Mouse (Mus musculus): ENCODE data around the gene Ddias.
A peak's percentile ranks its signal among the peaks of the same experiment; 100 is the strongest.

Gene Ddias

DNA sequence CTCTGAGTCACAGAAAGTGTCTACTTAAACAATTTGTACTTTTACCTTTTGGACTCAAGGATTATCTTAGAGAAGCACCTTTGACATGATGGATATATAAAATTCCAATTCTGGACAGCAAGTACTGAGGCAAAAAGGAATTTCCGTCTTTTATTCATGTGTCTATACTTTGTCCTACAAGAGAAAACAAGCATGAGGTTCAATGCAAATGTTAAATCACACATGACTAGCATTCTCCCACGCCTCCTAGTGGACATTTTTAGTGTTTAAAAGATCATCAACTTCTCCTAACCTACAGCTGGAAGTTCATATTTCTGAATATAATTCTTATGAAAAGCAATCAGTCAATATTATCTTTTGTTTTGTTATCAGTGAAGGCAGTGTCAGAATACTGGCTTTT is 7.5 kb downstream of the Ddias start:
- peak; percentile 39 for DNase-seq (ENCODE audit: low read depth, low spot score)

DNA sequence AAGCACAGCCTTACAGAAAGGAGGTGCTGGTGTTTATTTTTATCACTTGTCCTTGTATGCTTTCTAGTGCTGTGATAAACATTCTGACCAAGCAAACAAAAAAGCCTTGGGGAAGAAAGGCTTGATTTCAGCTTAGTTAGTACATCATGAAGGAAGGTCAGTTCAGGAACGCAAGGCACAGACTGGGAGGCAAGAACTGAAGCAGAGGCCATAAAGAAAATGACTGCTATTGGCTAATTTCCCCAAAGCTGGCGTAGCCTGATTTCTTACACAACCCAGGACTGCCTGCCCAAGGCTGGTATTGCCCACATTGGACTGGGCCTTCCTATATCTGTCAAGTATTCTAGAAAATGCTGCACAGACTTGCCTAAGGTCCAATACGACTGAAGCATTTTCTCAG is 25.8 kb downstream of the Ddias start:
- no peak for DNase-seq (ENCODE audit: low read depth, low spot score)

DNA sequence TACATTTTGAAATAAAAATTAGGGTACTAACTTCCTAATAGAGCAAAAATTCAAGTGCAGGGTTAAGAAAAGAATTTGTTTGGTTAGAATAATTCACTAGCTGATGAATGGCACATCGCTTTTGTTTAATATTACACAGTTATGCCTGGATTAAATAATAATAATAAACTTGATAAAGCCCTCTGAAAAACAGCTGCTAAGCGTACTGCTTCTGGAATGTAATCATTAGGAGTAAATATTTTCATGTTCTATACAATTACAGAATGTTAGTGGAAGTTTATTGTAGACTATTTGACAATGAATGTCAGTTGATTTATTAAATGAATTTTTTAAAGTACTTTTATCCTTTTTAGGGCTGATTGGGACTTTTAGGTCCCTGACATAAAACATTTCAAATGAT is 31.8 kb downstream of the Ddias start:
- no peak for DNase-seq (ENCODE audit: low read depth, low spot score)

DNA sequence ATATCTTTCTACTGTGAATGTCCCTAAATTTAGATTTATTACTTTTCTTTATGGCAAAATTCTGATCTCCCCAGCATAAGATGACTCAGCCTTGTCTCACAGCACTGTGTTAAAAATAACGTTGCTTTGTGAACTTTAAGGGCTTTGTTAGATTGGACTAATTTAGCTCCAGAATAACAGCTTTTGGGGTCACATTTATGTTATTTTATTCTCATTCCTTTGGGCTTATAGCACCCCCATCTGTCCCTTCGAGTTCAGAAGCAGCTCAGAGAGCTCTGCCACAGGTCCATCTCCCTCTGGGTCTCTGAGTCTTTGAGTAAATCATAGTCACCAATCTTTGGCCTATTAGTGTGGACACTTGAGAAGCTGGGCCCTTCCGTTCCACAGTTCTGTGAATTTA is 36.1 kb downstream of the Ddias start:
- no peak for DNase-seq (ENCODE audit: low read depth, low spot score)

DNA sequence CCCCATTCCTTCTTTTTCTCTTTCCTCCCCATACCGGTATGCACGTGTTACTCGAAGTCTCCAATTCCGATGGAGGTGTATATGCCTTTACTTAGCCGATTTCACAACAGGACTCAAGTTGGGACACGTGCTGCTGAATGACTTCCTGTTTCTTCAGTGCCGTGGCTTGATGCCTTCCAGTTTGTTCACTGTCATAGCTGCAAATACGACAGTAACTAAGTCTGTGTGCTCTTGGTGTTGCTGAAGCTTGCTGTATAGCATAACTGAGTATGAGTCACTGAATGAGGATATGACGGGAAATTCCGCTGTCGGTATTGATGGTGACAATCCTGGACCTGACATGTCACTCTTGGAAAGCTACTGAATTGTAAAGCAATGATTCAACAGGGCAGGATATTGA is 36.8 kb downstream of the Ddias start:
- no peak for DNase-seq (ENCODE audit: low read depth, low spot score)

DNA sequence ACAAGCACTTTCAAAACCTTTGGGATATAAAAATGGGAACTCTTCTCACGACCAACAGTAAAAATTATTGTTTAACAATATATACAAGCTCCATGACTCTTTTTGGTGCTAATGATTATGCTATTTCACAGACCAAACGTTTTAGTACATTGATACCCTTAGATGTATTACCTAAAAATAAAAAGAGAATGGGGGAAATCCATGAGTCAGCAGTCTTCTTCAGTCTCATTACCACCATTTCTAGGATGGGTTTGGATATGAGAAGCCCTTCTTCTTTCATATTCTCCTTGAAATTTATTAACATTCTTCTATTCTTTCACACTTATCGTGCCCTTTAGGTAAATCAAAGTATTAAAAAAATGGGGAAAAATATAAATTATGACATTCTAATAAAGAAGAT is 37.6 kb downstream of the Ddias start:
- no peak for DNase-seq (ENCODE audit: low read depth, low spot score)

DNA sequence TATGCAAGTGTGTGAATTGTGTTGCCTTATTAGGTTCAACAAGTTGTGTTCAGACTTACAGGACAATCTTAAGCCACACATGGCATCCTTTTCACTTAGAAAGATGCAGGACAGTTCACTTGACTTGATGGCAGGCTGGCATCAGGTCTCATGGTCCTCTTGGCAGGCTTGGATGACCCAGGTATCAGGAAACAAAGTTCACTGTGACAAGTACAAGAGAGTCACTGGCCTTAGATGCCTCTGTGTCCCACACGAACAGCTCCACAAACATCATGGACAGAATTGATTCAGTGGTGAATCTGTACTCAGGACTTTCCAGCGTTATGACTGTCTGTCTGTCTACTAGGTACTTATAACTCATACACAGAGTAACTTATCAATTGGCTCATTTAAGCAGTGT is 39.7 kb downstream of the Ddias start:
- DNase-seq (ENCODE audit: low read depth, low spot score), result no peak

DNA sequence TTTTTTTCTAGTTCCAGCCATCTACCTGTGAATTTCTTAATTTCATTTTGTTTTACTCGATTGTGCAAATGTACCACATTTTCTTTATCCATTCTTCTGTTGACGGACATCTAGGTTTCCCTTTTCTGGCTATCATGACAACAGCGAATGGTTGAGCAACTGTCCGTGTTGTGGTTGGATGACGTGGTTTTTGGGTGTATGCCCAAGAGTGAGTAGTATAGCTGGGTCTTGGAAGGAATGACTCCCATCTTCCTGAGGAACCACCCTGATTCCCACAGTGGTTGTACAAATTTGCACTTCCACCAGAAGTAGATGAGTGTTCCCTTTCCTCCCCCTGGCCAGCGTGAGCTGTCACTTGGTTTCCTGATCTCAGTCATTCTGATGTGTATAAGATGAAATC is 41.7 kb downstream of the Ddias start:
- no peak for DNase-seq (ENCODE audit: low read depth, low spot score)

DNA sequence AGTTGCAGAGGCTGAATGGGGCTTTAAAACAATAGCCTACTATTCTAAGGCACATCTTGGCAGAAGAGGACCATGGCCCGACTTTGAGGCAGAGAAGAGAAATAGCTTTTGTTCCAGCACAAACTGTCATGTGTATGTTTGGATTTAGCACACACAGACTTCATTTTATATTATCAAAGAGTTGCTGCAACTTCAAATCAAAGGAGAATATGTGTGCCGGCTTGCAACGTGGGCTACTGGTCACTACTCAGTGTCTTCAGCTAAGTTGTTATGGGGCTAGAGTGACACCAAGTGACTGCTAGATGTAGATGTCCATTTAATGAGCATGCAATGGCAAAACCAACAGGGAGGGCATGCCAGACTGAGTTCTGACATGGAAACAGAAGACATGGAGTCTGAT is 46.1 kb downstream of the Ddias start:
- DNase-seq (ENCODE audit: low read depth, low spot score), result no peak

DNA sequence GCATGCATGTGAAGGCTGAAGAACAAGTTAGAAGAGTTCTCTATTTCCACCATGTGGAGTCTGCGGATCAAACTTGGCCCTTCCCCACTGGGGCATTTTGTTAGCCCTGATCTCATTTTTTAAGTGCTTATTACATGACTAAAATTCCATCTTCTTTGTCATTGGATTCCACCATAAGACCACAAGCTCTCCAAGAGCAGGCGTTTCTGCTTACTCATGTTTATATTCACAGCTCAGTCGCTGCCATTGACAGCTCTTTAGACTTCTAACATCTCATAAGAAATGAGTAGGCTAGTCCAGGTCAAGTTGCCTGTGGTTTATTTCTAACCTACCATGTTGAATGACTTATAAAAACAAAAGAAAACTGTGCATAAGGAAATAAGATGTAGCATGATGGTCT is 47.8 kb downstream of the Ddias start:
- DNase-seq (ENCODE audit: low read depth, low spot score), result no peak

DNA sequence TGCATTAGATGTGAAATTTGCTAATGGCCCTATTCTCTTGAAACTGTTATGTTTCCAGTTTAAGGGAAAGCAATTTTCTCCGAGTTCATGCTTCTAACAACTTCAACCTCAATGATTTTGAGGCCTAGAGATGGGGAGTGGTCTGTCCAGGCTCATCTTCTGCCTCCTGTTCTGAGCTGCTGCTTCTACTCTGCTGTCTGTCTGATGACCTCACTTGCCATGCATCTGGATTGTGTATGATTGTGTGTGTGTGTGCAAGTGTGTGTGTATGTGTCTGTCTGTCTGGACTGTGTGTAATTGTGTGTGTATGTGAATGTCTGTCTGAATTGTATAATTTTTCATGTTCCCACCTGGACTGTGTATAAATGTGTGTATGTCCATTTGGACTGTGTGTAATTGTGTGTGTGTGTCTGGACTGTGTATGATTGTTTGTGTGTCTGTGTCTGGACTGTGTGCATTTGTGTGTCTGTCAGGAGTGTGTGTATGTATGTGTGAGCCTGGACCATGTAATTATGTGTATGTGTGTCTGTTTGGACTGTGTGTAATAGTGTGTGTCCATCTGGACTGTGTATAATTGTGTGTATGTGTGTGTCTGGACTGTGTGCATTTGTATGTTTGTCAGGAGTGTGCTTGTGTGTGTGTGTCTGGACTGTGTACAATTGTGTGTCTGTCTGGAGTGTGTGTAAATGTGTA is 51.5 kb downstream of the Ddias start:
- no peak for DNase-seq (ENCODE audit: low read depth, low spot score)

DNA sequence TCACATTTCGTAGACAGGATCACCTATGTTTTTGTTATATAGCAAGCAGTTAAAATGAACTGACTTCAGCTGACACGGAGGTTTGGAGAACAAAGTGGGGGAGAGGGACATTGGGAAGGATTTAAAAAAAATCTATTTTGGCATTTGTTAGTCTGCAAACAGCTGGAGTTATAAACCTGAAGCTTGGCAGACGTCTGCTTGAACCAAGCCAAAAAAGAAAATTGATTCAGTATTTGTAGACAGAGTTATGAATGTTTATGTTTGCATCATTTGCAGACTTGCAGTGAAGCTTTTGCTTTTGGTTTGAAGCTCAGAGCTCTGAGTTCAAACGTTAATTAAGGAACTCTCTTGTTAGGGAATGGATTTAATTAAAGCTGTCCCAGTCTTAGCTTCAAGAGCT is 52.2 kb downstream of the Ddias start:
- no peak for DNase-seq (ENCODE audit: low read depth, low spot score)

DNA sequence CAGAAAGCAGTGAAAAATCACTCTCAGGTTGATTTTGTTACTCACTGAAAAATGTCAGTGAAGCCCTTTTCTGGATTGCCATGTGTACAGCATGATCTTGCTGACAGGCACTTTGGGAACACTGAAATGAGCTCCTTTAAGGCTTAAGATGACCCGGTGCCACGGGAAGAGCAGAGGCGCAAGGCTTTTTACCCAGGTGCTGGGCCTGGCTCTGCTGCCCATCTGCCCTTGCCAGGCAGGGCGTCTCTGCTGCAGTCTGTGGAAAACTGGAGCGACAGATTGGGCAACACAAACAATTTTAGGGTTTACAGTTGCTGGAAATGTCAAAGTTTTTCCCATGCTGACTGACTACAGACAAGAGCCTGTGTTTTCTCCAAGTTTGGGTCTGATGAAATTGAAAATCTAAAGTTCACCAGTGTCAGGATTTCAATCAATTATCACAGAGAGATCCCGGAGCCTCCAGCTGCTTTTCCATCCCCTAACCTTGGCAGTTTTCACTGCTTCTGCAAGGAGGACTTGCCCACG is 53.0 kb downstream of the Ddias start:
- no peak for DNase-seq (ENCODE audit: low read depth, low spot score)

DNA sequence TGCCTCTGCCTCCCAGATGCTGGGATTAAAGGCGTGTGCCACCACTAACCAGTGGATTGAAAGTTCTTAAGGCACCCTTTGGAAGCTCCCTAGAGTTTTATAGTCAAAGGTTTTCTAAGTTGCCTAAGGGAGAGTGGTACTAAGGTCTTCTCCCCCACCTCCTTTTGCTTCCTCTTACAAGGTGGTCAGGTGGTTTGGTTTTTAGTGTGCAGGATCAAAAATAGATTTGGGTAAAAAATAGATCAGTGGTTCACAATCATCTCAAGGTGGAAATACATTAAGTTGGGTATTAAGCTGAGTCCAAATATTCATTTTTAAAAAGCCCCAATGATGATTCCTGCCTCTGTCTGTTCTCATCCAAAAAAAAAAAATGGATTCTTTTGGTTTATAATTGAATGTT is 53.6 kb downstream of the Ddias start:
- no peak for DNase-seq (ENCODE audit: low read depth, low spot score)

DNA sequence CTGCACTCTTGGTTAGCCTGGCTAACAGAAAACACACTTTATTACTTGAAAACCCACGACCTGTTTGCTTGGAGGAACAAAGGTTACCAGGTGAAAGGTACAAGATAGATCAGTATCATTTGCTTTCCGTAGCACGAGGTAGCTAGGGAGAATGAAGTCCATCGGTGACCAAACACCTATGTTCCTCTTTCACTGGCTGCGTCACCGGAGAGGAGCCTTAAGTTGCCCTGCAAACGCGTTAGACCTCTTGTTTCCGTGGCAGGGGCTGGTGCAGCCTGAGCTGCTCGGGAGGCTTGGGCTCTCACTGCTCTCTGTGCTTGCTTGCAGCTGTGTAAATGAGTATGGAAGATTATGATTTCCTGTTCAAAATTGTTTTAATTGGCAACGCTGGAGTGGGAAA is 54.4 kb downstream of the Ddias start:
- no peak for DNase-seq (ENCODE audit: low read depth, low spot score)

DNA sequence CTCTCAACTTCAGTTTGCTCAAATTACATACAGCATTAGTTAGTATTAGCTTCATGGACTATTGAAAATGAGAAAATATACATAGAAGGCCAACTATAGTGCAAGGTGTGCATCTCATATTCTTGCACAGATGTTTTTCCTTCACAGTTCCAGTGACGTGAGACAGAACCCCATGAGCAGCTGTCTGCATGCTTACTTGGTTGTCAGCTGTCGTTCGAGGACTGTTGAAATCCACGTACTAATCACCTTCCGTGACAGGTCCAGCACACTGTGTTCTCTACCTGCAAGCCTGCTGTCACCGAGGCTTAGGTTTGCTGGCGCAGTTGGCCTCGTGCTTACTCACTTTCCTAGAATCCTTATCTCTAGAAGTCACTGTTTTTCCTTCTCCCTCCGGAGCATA is 56.2 kb downstream of the Ddias start:
- no peak for DNase-seq (ENCODE audit: low read depth, low spot score)

DNA sequence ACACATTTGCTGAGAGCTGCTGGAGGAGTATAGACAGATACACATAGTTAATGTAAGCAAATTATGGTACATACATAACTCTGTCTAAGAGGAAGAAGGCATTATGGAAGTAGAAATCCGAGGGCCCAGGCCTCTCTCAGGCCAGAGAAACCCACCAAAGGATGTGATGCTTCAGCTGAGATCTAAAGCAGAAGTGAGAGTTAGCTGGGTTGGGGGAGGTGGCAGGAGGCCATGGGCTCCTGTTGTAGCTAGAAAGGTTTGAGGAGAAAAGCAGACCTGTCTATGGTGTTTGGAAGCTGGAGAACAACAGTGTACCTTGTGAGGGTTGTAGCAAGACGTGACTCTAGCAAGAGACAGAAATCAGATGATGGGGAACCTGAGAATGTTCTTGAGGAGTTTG is 56.8 kb downstream of the Ddias start:
- DNase-seq (ENCODE audit: low read depth, low spot score), result no peak

DNA sequence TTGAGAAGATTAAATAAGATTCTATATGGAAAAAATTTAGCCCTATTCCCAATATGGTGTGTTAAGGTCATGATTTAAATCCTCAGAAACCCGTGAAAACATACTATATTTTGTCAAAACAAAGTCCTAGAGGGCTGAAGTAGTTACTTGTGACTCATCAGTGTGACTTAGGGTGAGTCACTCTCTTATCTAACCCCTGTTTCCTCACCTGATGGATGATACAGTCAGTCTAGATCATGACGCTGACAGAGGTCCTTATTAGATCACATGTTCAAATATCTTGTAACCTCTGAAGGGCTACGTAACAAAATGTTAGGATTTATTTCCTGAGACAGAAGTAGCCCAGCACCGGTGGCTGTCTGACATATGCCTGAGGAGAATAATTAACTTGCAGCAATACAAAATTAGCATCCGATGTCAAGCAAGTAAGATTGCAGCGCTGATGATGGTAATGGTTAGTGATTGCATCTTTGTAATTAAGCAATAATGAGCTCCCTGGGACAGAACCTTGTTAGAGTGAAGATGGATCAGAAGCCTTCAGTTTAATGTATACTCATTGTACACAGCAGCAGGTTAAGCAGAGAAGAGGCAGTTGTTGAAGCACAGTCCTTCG is 62.3 kb downstream of the Ddias start:
- no peak for DNase-seq (ENCODE audit: low read depth, low spot score)

Data from forelimb bud, embryonic 11.5 days (tissue).